Mouse (Mus musculus) embryonic fibroblast, embryonic 13.5 days (primary cell): ENCODE data around the gene Hvcn1.
A peak's percentile ranks its signal among the peaks of the same experiment; 100 is the strongest.

ENCODE experiments used
- CTCF ChIP-seq: IDR thresholded peaks from 2 replicates; pipeline ENCODE4 v1.5.1; 2011; ENCODE audit warnings: mild to moderate bottlenecking, control low read depth, low read length, moderate library complexity, borderline replicate concordance; ENCODE audit not compliant: insufficient read depth
- POLR2A ChIP-seq: IDR thresholded peaks from 2 replicates; pipeline ENCODE4 v1.6.1; 2011; ENCODE audit warnings: low read depth, mild to moderate bottlenecking, control low read depth, low read length, moderate library complexity

- TF ChIP-seq CTCF: no peak
- 0 out of 2 replicates have a peak, but pooled peaks have one; percentile 22 for TF ChIP-seq POLR2A
Measured at GRCm38 (mm10) chr5:122166636-122167161, 39.9 kb upstream of the Hvcn1 start.
